Mouse (Mus musculus) layer of hippocampus, postnatal 25 days (tissue): ENCODE results near the gene Ankrd49. TPM values are rescaled to one million over a fixed set of nuclear protein-coding genes. Genes with fewer than 3 reads are reported as not detected.

Source experiments
- DNase-seq, 2 experiments: peaks; one replicate each; pipeline ENCODE4 v3.0.0; 2022; ENCODE audit warnings: mixed read lengths in 2 of 2, low spot score in 1 of 2; ENCODE audit errors: extremely low spot score in 1 of 2
- total RNA-seq, 2 experiments: library from RNA; stranded (reverse); gene quantifications; 2 replicates each; pipeline ENCODE4 v1.2.3; 2021

Gene Ankrd49
- total RNA-seq, 2 experiments from 2014 or later, result 13.2 to 16.4 TPM

DNA sequence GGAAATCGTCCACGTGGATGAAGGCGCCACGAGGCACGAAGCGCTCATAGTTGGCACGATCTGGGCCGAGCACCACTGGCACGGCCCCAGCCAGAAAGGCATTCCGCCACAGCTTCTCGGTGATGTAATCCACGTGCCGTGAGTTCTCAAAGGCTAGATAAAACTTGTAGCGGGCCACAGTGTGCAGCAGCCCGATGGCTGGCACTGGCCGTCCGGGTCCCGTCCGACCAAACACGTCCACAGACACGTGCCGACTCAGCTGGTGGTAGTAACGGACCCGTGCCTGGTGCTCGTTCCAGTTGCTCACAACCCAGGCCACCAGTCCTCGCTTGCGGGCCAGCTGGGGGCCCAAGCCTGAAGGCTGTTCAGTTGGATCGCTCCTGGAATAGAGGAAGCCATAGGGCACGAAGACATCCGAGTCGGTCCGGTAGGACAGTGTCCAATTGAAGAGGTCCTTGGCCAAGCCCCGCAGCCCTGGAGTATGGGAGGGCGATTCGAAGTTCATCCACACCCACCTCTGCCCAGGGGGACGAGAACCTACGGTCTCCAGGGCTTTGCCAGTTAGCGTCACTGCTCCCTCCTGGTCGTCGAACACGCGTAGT lies 33.7 kb downstream of the Ankrd49 start:
- no peak for DNase-seq

DNA sequence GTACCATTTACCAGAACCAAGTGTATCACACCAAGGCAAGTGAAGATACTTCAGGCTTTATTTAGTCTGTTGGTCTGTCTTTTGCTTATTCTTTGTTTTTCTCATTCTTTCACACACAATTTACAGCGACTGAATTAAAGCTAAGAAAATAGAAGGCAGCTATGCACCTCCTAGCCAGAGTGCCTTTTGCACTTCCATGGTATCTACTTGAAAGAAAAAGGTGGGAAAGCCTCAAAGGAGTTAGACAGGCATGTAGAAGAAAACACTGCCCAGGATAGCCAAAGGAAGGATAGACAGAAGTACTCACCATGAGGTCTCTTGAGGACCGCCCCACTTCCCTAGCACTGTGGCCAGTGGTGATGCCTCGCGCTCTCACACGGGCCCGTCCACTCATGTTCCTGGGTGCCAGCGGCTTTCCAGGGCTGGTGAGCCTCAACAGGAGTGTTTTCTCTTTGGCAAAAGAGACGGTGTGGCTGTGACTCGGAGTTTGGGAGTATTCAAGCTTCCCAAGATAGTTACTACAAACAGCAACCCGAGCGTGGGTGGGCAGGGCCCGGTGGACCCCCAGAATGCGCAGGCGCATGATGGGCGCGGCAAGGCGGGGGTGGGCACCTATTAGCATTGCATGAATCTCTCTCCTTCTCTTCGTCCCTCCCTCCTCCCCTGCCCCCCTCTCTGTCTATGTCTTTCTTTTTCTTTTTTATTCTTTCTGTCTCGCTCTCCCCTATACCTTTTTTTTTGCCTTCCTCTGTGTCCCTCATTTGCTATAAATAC lies 44.3 kb downstream of the Ankrd49 start, which contains the start of gene Piwil4:
Piwil4 (minus strand) TSS at position 583 of the 774 bp plus-strand sequence.
- DNase-seq, result no peak

- DNase-seq, result no peak
Observed at GRCm38 (mm10) chr9:14739498-14740150, 45.0 kb downstream of the Ankrd49 start.

GRCm38 (mm10) chr9:14730941-14731541 lies 53.6 kb downstream of the Ankrd49 start:
- DNase-seq, result no peak

Other genes starting within 250 kb of the Ankrd49 start
- gene Amotl1, start 139.8 kb downstream of the Ankrd49 start, total RNA-seq, result 10 to 100 TPM; 14.1 to 14.9 TPM
- not detected for gene Piwil4, start 44.1 kb downstream of the Ankrd49 start, total RNA-seq
- under 1 TPM; 0.14 to 0.20 TPM for gene Fut4, start 32.5 kb downstream of the Ankrd49 start, total RNA-seq
- under 1 TPM in 1 of 2 experiments, not detected in 1; 0.42 TPM for gene 1700012B09Rik, start 13.8 kb downstream of the Ankrd49 start, total RNA-seq
- 10 to 100 TPM in 1 of 2 experiments, 1 to 10 TPM in 1; 9.8 to 10.9 TPM for gene Mre11a, start 202 bp downstream of the Ankrd49 start, total RNA-seq
- gene Gpr83, start 75.4 kb upstream of the Ankrd49 start, total RNA-seq, result 10 to 100 TPM; 13.8 to 13.9 TPM
- not detected for gene Izumo1r, start 119.1 kb upstream of the Ankrd49 start, total RNA-seq